Mouse (Mus musculus): ENCODE measurements around the gene Olfr986. TPM values are rescaled to one million over a fixed set of nuclear protein-coding genes. Genes with fewer than 3 reads are reported as not detected.

Olfr986 gene
- polyA plus RNA-seq, 1 experiment from 2014 or later: not detected

DNA sequence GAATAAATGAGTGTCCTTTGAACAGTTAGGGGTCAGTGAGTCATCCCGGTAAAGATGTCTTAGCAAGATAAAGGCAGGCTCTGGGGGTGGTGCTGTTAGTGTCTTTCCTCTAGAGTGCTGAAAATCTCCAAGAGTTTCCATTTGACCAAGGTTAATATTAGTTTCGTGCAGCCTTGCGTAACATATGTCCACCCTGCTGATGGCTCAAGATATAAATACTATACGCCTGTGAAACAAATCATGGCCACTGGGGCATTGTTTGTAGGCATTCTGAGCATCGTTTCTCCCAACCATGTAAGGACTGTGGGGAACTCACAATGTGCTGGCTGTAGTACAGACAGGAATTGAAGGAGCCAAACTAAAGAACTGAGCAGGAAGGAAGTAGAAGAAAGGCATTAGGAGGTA lies 25.8 kb downstream of the Olfr986 start:
- H3K4me1 ChIP-seq: no peaks in the 10 kb centered on the region
- ATAC-seq (ENCODE audit: insufficient number of reproducible peaks, low FRiP score, low TSS enrichment, low read depth): no peak
- H3K27me3 ChIP-seq: no peaks in the 10 kb centered on the region
- H3K4me3 ChIP-seq (replicated peaks): no peak overlapping the region
- no peak overlapping the region for H3K9ac ChIP-seq
- 86% methylated on average over 5 of the region's 5 CpGs for WGBS
- H3K9me3 ChIP-seq (replicated peaks): no peaks in the 10 kb centered on the region
- H3K36me3 ChIP-seq: peaks cover 34% of the 10 kb centered on the region
- H3K4me2 ChIP-seq (replicated peaks): no peak overlapping the region
- H3K27ac ChIP-seq (replicated peaks): no peak overlapping the region

DNA sequence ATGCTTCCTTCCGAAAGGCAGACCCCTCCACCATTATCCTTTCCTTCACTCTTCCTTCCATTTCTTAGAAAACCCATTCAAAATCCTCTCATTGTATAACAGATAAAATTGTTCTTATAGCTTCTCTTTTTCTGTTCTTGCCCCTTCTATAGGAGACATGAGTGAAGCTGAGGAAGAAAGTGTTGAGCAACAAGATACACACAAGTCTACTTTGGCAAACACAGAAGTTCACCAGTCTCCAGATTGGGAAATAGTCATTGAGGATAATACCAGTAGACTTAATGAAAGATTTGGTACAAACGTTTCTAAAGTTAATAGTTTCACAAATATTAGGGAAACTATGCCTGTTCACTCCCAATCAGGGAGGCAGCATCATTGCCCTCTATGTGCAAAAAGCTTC lies 30.0 kb downstream of the Olfr986 start:
- no peak for ATAC-seq (ENCODE audit: insufficient number of reproducible peaks, low FRiP score, low TSS enrichment, low read depth)
- Histone ChIP-seq H3K4me1 (no peaks in the 10 kb centered on the region), H3K4me3 (replicated peaks) (no peak overlapping the region), H3K36me3 (peaks cover 49% of the 10 kb centered on the region), H3K9ac (no peak overlapping the region), H3K9me3 (replicated peaks) (no peaks in the 10 kb centered on the region), H3K27ac (replicated peaks) (no peak overlapping the region), H3K27me3 (no peaks in the 10 kb centered on the region), H3K4me2 (replicated peaks) (no peak overlapping the region)
- 93% methylated on average over 2 of the region's 2 CpGs for WGBS

GRCm38 (mm10) chr9:40214058-40214457 lies 33.3 kb downstream of the Olfr986 start:
- H3K4me1 ChIP-seq: no peaks in the 10 kb centered on the region
- 92% methylated on average over 5 of the region's 5 CpGs for WGBS

DNA sequence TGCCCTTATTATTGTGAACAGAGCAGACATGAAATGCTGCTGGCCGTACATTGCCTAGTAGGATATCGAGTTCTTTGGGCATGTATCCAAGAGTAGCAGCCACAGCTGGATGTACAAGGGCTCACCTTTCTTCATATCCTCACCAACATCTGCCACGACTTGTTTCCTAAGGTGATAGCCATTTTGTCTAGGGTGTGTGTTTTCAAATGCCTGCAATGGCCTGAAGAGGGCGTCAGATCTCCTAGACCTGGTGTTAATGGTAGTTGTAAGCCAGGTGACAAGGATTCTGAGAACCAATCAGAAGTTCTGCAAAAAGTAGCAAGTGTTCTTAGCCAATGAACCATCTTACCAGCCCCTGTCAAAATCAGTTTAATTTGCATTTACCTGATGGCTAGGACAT lies 35.9 kb downstream of the Olfr986 start:
- H3K27ac ChIP-seq (replicated peaks): no peak overlapping the region
- H3K9ac ChIP-seq: no peak overlapping the region
- H3K4me3 ChIP-seq (replicated peaks): no peak overlapping the region
- H3K36me3 ChIP-seq: peaks cover 14% of the 10 kb centered on the region
- no peak for ATAC-seq (ENCODE audit: insufficient number of reproducible peaks, low FRiP score, low TSS enrichment, low read depth)
- H3K27me3 ChIP-seq: no peaks in the 10 kb centered on the region
- H3K9me3 ChIP-seq (replicated peaks): no peaks in the 10 kb centered on the region
- no peaks in the 10 kb centered on the region for H3K4me1 ChIP-seq
- 62% methylated on average over 4 of the region's 4 CpGs for WGBS
- H3K4me2 ChIP-seq (replicated peaks): no peak overlapping the region

More at GRCm38 (mm10) chr9:40214058-40214457, 33.3 kb downstream of the Olfr986 start:
- no peaks in the 10 kb centered on the region for H3K9me3 ChIP-seq (replicated peaks)
- H3K27me3 ChIP-seq: no peaks in the 10 kb centered on the region
- no peak overlapping the region for H3K9ac ChIP-seq
- H3K36me3 ChIP-seq: peaks cover 37% of the 10 kb centered on the region
- H3K27ac ChIP-seq (replicated peaks): no peak overlapping the region
- no peak overlapping the region for H3K4me2 ChIP-seq (replicated peaks)
- ATAC-seq (ENCODE audit: insufficient number of reproducible peaks, low FRiP score, low TSS enrichment, low read depth): no peak
- no peak overlapping the region for H3K4me3 ChIP-seq (replicated peaks)

DNA sequence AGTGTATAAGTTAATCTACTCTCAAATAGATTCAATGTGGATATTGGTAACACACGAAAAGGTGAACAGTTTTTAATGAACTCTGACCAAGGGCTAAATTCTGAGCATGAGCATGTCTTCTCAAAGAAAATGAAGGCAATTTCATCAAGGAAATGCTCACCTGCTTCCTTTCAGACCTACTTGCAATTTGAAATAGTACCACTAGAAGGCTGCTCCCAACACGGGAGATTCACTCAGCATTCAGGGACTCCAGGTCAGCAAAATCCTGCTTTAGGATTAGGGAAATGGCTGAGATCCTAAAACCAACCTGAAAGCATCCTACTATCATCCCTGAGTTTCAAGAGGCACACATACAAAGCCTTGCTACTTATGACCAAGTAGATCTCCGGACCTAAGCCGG lies 43.6 kb downstream of the Olfr986 start:
- H3K27ac ChIP-seq (replicated peaks): no peak overlapping the region

GRCm38 (mm10) chr9:40227874-40228789 lies 47.4 kb downstream of the Olfr986 start:
- Histone ChIP-seq H3K4me1 (no peaks in the 10 kb centered on the region), H3K27ac (replicated peaks) (no peak overlapping the region), H3K4me2 (replicated peaks) (no peak overlapping the region), H3K9ac (no peak overlapping the region), H3K27me3 (0 out of 2 replicates have a peak, but pooled peaks cover 4% of the 10 kb centered on the region), H3K36me3 (no peaks in the 10 kb centered on the region), H3K9me3 (replicated peaks) (no peaks in the 10 kb centered on the region), H3K4me3 (replicated peaks) (no peak overlapping the region)
- 68% methylated on average over 10 of the region's 10 CpGs for WGBS
- ATAC-seq (ENCODE audit: insufficient number of reproducible peaks, low FRiP score, low TSS enrichment, low read depth): 0 out of 2 replicates have a peak, but pooled peaks have one; percentile 29

More for the DNA sequence above, 43.6 kb downstream of the Olfr986 start:
- no peaks in the 10 kb centered on the region for H3K36me3 ChIP-seq
- ATAC-seq (ENCODE audit: insufficient number of reproducible peaks, low FRiP score, low TSS enrichment, low read depth): no peak
- WGBS: 73% methylated on average over 4 of the region's 4 CpGs
- no peaks in the 10 kb centered on the region for H3K4me1 ChIP-seq
- H3K4me2 ChIP-seq (replicated peaks): no peak overlapping the region
- no peak overlapping the region for H3K4me3 ChIP-seq (replicated peaks)
- H3K9ac ChIP-seq: no peak overlapping the region
- no peaks in the 10 kb centered on the region for H3K9me3 ChIP-seq (replicated peaks)
- 0 out of 2 replicates have a peak, but pooled peaks cover 4% of the 10 kb centered on the region for H3K27me3 ChIP-seq

- no peaks in the 10 kb centered on the region for H3K36me3 ChIP-seq
- H3K9ac ChIP-seq: no peak overlapping the region
- WGBS: 38% methylated on average over 6 of the region's 6 CpGs
- no peaks in the 10 kb centered on the region for H3K4me1 ChIP-seq
- H3K9me3 ChIP-seq (replicated peaks): no peaks in the 10 kb centered on the region
- no peak overlapping the region for H3K27ac ChIP-seq (replicated peaks)
- no peak overlapping the region for H3K4me3 ChIP-seq (replicated peaks)
- H3K4me2 ChIP-seq (replicated peaks): no peak overlapping the region
- 0 out of 2 replicates have a peak, but pooled peaks cover 4% of the 10 kb centered on the region for H3K27me3 ChIP-seq
- no peak for ATAC-seq (ENCODE audit: insufficient number of reproducible peaks, low FRiP score, low TSS enrichment, low read depth)
These were observed 48.1 kb downstream of the Olfr986 start for GRCm38 (mm10) chr9:40228804-40229331.

- Histone ChIP-seq H3K36me3 (no peaks in the 10 kb centered on the region), H3K4me2 (replicated peaks) (no peak overlapping the region), H3K9me3 (replicated peaks) (no peaks in the 10 kb centered on the region), H3K9ac (no peak overlapping the region), H3K27me3 (0 out of 2 replicates have a peak, but pooled peaks cover 4% of the 10 kb centered on the region), H3K4me3 (replicated peaks) (no peak overlapping the region), H3K27ac (replicated peaks) (no peak overlapping the region), H3K4me1 (no peaks in the 10 kb centered on the region)
- 41% methylated on average over 5 of the region's 5 CpGs for WGBS
- ATAC-seq (ENCODE audit: insufficient number of reproducible peaks, low FRiP score, low TSS enrichment, low read depth): no peak
These were observed 48.8 kb downstream of the Olfr986 start for GRCm38 (mm10) chr9:40229479-40229878.

- Histone ChIP-seq H3K36me3 (no peaks in the 10 kb centered on the region), H3K9me3 (replicated peaks) (no peaks in the 10 kb centered on the region), H3K4me1 (no peaks in the 10 kb centered on the region), H3K4me3 (replicated peaks) (no peak overlapping the region), H3K27me3 (no peaks in the 10 kb centered on the region), H3K9ac (no peak overlapping the region), H3K4me2 (replicated peaks) (no peak overlapping the region), H3K27ac (replicated peaks) (no peak overlapping the region)
- ATAC-seq (ENCODE audit: insufficient number of reproducible peaks, low FRiP score, low TSS enrichment, low read depth): no peak
- WGBS: 77% methylated on average over 3 of the region's 3 CpGs
These were observed 50.3 kb downstream of the Olfr986 start for GRCm38 (mm10) chr9:40231019-40231418.

DNA sequence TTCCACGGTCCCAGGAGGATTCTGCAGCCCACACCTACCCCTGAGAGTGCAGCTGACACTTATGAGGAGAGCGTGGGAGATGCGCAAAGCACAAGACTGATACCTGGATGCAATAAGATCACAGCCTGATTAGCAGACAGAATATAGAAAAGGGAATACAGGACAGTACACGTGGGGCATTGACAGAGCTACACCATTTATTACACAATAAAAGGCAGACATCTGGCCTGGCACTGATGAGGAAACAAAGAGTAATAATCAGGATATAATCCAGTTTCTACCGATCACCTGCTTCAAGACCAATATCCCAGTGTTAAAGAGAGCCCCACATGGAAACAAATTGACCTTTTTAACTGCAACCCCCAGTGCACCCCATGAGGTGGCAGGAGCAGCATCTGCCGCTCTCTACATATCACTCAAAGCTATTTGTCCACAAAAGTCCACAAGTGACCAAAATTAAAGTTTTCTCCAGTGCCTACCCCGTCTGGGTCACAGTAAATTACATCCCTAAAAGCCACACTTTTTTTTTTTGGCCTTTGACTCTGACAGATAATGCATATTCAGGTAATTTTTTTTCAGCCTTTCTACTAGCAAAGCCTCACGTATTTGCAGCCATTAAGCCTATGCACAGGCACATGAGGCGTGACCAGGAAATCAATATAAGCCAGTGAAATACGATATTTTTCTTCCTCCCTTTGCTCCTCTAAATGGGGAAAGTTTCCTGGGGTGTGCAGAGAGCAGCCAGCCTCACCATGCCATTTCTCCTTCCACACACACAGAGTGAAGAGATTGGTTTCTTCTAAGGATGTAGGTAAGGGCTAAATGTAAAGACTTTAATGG lies 53.7 kb downstream of the Olfr986 start:
- no peak overlapping the region for H3K4me2 ChIP-seq (replicated peaks)
- H3K9me3 ChIP-seq (replicated peaks): no peaks in the 10 kb centered on the region
- no peaks in the 10 kb centered on the region for H3K36me3 ChIP-seq
- H3K27me3 ChIP-seq: no peaks in the 10 kb centered on the region
- no peak overlapping the region for H3K4me3 ChIP-seq (replicated peaks)
- no peak overlapping the region for H3K9ac ChIP-seq
- no peak overlapping the region for H3K27ac ChIP-seq (replicated peaks)
- no peaks in the 10 kb centered on the region for H3K4me1 ChIP-seq
- 54% methylated on average over 10 of the region's 10 CpGs for WGBS
- no peak for ATAC-seq (ENCODE audit: insufficient number of reproducible peaks, low FRiP score, low TSS enrichment, low read depth)

DNA sequence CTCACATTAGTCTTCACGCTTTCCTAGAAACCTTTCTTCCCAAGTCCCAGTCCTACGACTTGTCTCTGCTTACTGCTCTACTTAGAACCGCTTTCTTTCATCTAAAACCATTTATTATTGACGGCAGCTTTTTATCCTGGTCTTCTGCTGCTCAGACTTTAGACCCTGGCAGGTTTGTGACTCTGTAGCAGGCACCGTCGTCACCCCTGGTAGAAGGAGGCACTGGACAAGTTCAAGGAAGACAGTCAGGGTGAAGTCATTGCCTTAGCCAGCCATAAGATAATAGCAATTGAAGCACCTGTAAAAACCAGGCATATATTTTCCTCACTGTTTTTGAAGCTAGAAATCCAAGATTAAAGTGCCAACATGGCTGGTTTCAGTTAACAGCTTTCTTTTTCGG lies 54.5 kb downstream of the Olfr986 start:
- no peak for ATAC-seq (ENCODE audit: insufficient number of reproducible peaks, low FRiP score, low TSS enrichment, low read depth)
- H3K9me3 ChIP-seq (replicated peaks): no peaks in the 10 kb centered on the region
- no peak overlapping the region for H3K27ac ChIP-seq (replicated peaks)
- WGBS: 84% methylated on average over 7 of the region's 7 CpGs
- H3K4me1 ChIP-seq: no peaks in the 10 kb centered on the region
- H3K27me3 ChIP-seq: peaks cover 7% of the 10 kb centered on the region
- no peak overlapping the region for H3K4me2 ChIP-seq (replicated peaks)
- H3K4me3 ChIP-seq (replicated peaks): no peak overlapping the region
- no peak overlapping the region for H3K9ac ChIP-seq
- no peaks in the 10 kb centered on the region for H3K36me3 ChIP-seq
